Mouse (Mus musculus) erythroblast, embryonic 14.5 days (primary cell): ENCODE results near the gene Tbc1d22a.

Experiments
- GATA1 ChIP-seq: IDR thresholded peaks from 2 replicates; pipeline ENCODE4 v1.6.1; 2012; ENCODE audit warnings: low read length, inconsistent platforms, mixed read lengths
- TAL1 ChIP-seq: IDR thresholded peaks from 3 replicates; pipeline ENCODE4 v1.6.1; 2012; ENCODE audit warnings: low read length, inconsistent platforms, mixed read lengths

DNA sequence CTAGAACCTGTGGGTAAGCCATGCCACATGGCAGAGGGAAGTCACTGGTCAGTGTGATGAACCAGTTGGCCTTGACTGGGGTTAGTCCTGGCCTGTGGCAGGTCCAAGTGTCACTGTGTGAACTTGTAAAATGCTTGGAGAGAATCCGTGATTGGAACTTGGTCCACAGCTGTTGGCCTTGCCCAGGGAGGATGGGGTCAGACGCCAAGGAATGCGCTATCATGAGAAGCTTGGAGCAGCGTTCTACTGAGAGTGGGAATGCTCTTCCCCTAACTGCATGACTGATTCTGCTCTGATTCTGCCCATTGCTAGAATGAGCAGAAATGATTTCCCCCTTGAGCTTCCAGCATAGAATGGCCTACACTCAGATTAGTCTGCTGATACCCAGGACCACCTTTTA, 6.5 kb downstream of the Tbc1d22a start:
- TF ChIP-seq TAL1: no peak
- TF ChIP-seq GATA1: no peak
